Mouse (Mus musculus): ENCODE results near the gene Ear14.
"Not testable (repeated sequence)": the region's sequence is repeated elsewhere in the genome, so short reads cannot be mapped to it uniquely, and the experiment has no call there.

Gene Ear14

GRCm38 (mm10) chr14:51252206-51252605 is 49.0 kb downstream of the Ear14 start:
- not testable (repeated sequence) for DNase-seq (ENCODE audit: low spot score in 2 of 2)

GRCm38 (mm10) chr14:51253569-51253968 is 50.4 kb downstream of the Ear14 start:
- no peak for DNase-seq (ENCODE audit: low spot score in 2 of 2)
